Mouse (Mus musculus) embryonic facial prominence, embryonic 13.5 days (tissue): ENCODE data around the gene Gemin5. TPM values are rescaled to one million over a fixed set of nuclear protein-coding genes. Genes with fewer than 3 reads are reported as not detected.
"Not testable (repeated sequence)": the region's sequence is repeated elsewhere in the genome, so short reads cannot be mapped to it uniquely, and the experiment has no call there.

Experiments
- ATAC-seq: fragments of 200-750 bp; cut with Nextera tagmentation; 2 replicates; pipeline ENCODE4 v1.8.0; 2017; ENCODE audit warnings: low read depth; ENCODE audit not compliant: insufficient number of reproducible peaks, insufficient read depth, low FRiP score, low TSS enrichment
- H3K27ac ChIP-seq: fragments of 300-500 bp; sonication (generic); 2 replicates; pipeline ENCODE4 v1.5.1; 2015; ENCODE audit warnings: moderate library complexity, mild to moderate bottlenecking, inconsistent platforms
- H3K27me3 ChIP-seq: fragments of 300-500 bp; sonication (generic); 2 replicates; pipeline ENCODE4 v1.6.1; 2015; ENCODE audit warnings: mild to moderate bottlenecking, inconsistent platforms
- H3K36me3 ChIP-seq: fragments of 300-500 bp; sonication (generic); 2 replicates; pipeline ENCODE4 v1.6.1; 2015; ENCODE audit warnings: mild to moderate bottlenecking, inconsistent platforms
- H3K4me1 ChIP-seq: fragments of 300-500 bp; sonication (generic); 2 replicates; pipeline ENCODE4 v1.6.1; 2015; ENCODE audit warnings: inconsistent platforms
- H3K4me2 ChIP-seq: fragments of 300-500 bp; sonication (generic); 2 replicates; pipeline ENCODE4 v1.6.1; 2015; ENCODE audit warnings: moderate library complexity, mild to moderate bottlenecking, inconsistent platforms
- H3K4me3 ChIP-seq: fragments of 300-500 bp; sonication (generic); 2 replicates; pipeline ENCODE4 v1.5.1; 2015; ENCODE audit warnings: mild to moderate bottlenecking, inconsistent platforms
- H3K9ac ChIP-seq: fragments of 300-500 bp; sonication (generic); 2 replicates; pipeline ENCODE4 v1.6.1; 2015; ENCODE audit warnings: mild to moderate bottlenecking, inconsistent platforms
- H3K9me3 ChIP-seq: fragments of 300-500 bp; sonication (generic); 2 replicates; pipeline ENCODE4 v1.6.1; 2016; ENCODE audit warnings: inconsistent platforms
- WGBS: fragments of 180-500 bp; shearing (Covaris S2); methylation state at CpG from one replicate; pipeline ENCODE4 v1.1.7; 2015; ENCODE audit warnings: mixed read lengths; 5-methylcytosine and 5-hydroxymethylcytosine counted together
- polyA plus RNA-seq: library from polyadenylated mRNA; unstranded; fragments of >200 nt; fragmentation: Nextera tagmentation; extraction: Ambion mirVana; gene quantifications from 2 replicates; pipeline ENCODE4 v1.2.1, GENCODE M21; 2015

Gene Gemin5
- polyA plus RNA-seq, 1 experiment from 2014 or later, result 26.1 TPM

DNA sequence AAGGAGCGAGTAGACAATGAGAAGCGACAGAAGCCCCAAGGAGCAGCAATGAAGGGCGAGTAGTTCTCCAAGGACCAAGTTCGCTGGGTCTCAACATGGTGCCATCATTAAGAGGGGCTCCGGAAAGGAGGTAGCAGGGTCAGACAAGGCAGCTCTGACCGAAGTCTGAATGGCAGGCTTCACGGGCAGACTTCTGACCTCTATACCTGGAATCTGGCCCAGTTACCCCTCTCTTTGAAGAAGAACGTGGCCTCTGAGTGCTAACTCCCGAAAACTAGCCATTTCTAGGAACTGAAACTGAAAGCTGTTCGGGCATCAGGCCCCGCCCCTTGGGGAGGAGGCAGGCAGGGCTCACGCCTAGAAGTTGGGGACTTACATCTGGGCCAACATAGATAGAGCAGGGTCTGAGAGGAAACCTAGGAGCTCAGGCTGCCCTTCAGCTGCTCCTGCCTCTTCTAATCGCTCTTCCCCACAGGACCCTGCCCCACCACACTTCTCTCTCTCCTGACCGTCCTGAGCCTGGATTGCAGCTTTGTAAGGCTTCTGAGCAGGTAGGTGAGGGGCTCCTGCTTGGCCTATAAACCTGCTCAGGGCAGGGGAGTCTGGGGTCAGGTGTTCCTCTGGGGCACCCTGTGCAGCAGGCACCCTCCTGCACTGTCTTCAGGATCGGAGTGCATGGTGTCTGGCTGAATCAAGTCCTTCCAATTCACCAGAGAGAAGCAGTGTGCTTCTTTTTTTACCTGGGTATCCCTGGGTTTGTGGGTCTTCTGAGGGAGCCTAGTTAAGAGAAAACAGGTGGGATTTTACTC is 31.1 kb upstream of the Gemin5 start, which contains the start of the genes Igtp and Irgm2:
Gene Igtp (plus strand): TSS at position 328 of the 809 bp plus-strand sequence.
Gene Irgm2 (plus strand): TSS at position 390 of the 809 bp plus-strand sequence.
- H3K4me2 ChIP-seq, result peak within 1 kb of the TSS; percentile 72
- H3K9me3 ChIP-seq, H3K36me3 ChIP-seq, H3K27ac ChIP-seq, H3K27me3 ChIP-seq, H3K4me1 ChIP-seq: not testable (repeated sequence)
- peak; percentile 37; the same call in 1 of the 2 replicates for ATAC-seq
- H3K4me3 ChIP-seq, result peak within 1 kb of the TSS; percentile 58
- H3K9ac ChIP-seq, result peak within 1 kb of the TSS; percentile 75
- WGBS, result 7% methylated on average over 14 of the region's 15 CpGs

DNA sequence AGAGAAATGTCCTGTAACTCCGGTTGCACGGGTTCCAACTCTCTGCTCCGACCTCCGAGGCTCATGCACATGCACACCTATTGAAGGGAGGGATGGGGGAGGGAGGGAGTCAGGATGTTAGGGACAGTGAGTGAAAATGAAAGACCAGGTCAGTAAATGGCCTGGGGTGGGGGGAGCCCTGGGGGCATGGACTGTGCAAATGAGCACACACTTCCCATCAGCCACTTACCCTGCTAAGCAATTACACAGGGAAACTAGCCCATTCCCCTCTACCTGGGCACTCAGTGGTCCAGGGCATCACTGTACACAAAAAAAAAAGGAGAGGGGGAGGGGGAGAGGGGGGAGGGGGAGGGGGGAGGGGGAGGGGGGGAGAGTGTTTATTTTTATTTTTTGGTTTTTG is 30.3 kb upstream of the Gemin5 start:
- WGBS, result 88% methylated on average over 4 of the region's 4 CpGs
- Histone ChIP-seq H3K4me3 (peak overlapping the region; percentile 58), H3K9me3 (no peaks in the 10 kb centered on the region), H3K27me3 (no peaks in the 10 kb centered on the region), H3K9ac (peak overlapping the region; percentile 75; the same call in 1 of the 2 replicates), H3K4me2 (peak overlapping the region; percentile 72), H3K36me3 (no peaks in the 10 kb centered on the region), H3K27ac (no peak overlapping the region), H3K4me1 (no peaks in the 10 kb centered on the region)
- no peak for ATAC-seq

DNA sequence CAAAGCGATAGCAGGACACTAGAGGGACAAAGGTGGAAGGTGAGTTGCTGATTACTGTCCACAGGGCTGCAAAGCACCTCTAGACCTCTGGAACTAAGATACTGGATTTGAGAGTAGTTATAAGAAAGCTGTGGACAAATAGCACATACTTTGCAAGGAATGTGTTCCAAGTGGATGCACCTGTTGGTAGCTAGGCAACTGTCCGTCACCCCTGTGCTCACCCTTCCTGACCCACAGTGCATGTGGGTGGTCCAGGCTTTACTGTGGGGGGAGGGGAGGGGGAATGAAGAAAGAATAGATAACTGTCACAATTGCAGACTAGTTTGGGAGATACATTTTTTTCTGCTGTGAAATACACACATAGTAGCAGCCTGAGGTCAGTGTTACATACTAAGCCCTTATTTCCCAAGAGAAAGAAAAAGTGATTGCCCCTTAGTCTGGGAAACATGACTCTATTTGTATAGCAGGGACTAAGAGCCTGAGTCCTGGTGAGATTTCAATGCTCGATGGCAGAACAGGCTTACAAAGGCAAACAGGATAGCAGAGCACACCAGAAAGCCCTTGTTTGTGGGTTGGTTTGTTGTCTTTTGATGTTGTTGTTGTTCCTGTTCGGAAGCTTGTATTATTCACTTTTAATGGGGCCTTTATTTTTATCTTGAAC is 25.7 kb upstream of the Gemin5 start:
- H3K27me3 ChIP-seq, result no peaks in the 10 kb centered on the region
- no peaks in the 10 kb centered on the region for H3K36me3 ChIP-seq
- H3K4me2 ChIP-seq, result no peak overlapping the region
- H3K9ac ChIP-seq, result no peak overlapping the region
- no peak overlapping the region for H3K27ac ChIP-seq
- H3K4me3 ChIP-seq, result no peak overlapping the region
- WGBS, result 48% methylated on average over 4 of the region's 4 CpGs
- no peaks in the 10 kb centered on the region for H3K4me1 ChIP-seq
- no peaks in the 10 kb centered on the region for H3K9me3 ChIP-seq
- no peak for ATAC-seq

DNA sequence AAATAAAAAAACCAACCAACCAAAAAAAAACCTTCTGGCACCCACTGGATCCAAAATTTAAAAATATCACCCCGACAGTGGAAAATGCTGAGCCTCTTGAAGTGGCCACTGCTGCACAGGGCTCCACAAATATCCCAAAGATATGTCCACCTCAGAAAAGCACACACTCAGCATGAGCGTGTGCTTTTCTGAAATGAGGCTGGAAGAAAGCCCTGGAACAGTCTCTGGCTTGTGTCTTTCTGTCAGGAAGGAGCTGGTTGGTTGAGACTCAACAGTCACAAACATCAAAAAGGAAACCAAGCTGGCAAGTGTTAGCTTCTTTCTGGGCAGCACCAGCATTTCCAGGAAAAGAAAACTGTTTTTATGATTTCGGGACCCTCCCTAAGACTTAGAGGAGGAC is 25.0 kb upstream of the Gemin5 start:
- Histone ChIP-seq H3K9ac (no peak overlapping the region), H3K4me3 (no peak overlapping the region), H3K4me2 (no peak overlapping the region), H3K4me1 (no peaks in the 10 kb centered on the region), H3K27ac (no peak overlapping the region), H3K36me3 (no peaks in the 10 kb centered on the region), H3K9me3 (no peaks in the 10 kb centered on the region), H3K27me3 (no peaks in the 10 kb centered on the region)
- ATAC-seq, result no peak
- 76% methylated on average over 3 of the region's 3 CpGs for WGBS

DNA sequence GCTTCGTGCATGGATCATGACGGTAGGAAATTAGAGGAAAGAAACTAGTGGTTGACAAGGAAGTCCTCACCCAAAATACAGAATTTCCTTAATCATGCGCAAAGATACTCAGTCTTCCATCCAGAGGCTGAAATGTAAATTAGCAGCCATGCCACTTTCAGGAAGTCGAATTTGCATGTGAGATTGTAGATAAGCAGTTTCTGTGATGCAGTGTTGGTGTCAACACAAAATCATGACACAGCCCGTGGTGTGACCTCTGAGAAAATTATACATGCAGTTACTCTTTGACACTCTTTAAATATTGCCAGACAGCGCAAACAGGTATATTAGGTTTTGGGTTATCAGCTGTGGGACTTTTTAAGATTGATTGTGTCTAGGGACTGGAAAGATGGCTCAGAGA is 21.3 kb upstream of the Gemin5 start:
- H3K4me1 ChIP-seq, result no peaks in the 10 kb centered on the region
- ATAC-seq, result no peak
- 92% methylated on average over 6 of the region's 6 CpGs for WGBS

GRCm38 (mm10) chr11:58183579-58183978 is 15.2 kb upstream of the Gemin5 start:
- ATAC-seq, result no peak
- no peaks in the 10 kb centered on the region for H3K9me3 ChIP-seq
- H3K36me3 ChIP-seq, result peaks cover 10% of the 10 kb centered on the region
- no peaks in the 10 kb centered on the region for H3K27me3 ChIP-seq
- WGBS, result 91% methylated on average over 3 of the region's 3 CpGs
- no peak overlapping the region for H3K4me3 ChIP-seq
- H3K27ac ChIP-seq, result no peak overlapping the region
- H3K9ac ChIP-seq, result no peak overlapping the region
- no peaks in the 10 kb centered on the region for H3K4me1 ChIP-seq
- no peak overlapping the region for H3K4me2 ChIP-seq

More for the DNA sequence above, 21.3 kb upstream of the Gemin5 start:
- Histone ChIP-seq H3K27me3 (no peaks in the 10 kb centered on the region), H3K4me3 (no peak overlapping the region), H3K9me3 (no peaks in the 10 kb centered on the region), H3K9ac (no peak overlapping the region), H3K4me2 (no peak overlapping the region), H3K36me3 (no peaks in the 10 kb centered on the region), H3K27ac (no peak overlapping the region)

- H3K36me3 ChIP-seq, result peaks cover 38% of the 10 kb centered on the region
- no peaks in the 10 kb centered on the region for H3K27me3 ChIP-seq
- no peak overlapping the region for H3K27ac ChIP-seq
- no peaks in the 10 kb centered on the region for H3K9me3 ChIP-seq
- WGBS, result 85% methylated on average over 7 of the region's 7 CpGs
- no peaks in the 10 kb centered on the region for H3K4me1 ChIP-seq
- H3K9ac ChIP-seq, result no peak overlapping the region
- ATAC-seq, result no peak
- H3K4me2 ChIP-seq, result no peak overlapping the region
- H3K4me3 ChIP-seq, result no peak overlapping the region
These were observed 12.4 kb upstream of the Gemin5 start for GRCm38 (mm10) chr11:58180756-58181155.

- peaks cover 46% of the 10 kb centered on the region for H3K36me3 ChIP-seq
- H3K4me1 ChIP-seq, H3K27me3 ChIP-seq, H3K9ac ChIP-seq, H3K27ac ChIP-seq, H3K4me2 ChIP-seq, H3K4me3 ChIP-seq, H3K9me3 ChIP-seq, ATAC-seq: not testable (repeated sequence)
- WGBS, result 95% methylated on average over 6 of the region's 6 CpGs
These were observed 11.6 kb upstream of the Gemin5 start for GRCm38 (mm10) chr11:58179986-58180385.

DNA sequence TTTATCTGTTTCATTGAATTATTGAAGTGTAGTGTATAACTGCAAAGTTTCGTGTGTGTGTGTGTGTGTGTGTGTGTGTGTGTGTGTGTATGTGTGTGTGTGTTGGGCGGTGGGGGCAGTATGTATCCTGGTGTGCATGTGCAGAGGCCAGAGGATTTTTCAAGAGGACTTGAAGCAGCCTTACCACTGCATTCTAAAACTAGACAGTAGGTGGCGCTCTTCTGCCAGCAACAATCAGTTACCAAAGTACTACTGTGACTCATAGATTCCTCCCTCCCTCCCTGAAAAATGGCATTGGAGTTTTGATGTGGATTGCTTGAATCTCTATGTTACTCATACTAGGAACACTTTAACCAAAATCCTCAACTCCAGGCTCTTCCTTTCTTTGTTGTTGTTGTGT is 11.2 kb upstream of the Gemin5 start:
- Histone ChIP-seq H3K9ac (no peak overlapping the region), H3K4me3 (no peak overlapping the region), H3K27me3 (no peaks in the 10 kb centered on the region), H3K4me2 (no peak overlapping the region), H3K36me3 (peaks cover 49% of the 10 kb centered on the region), H3K9me3 (no peaks in the 10 kb centered on the region), H3K4me1 (no peaks in the 10 kb centered on the region), H3K27ac (no peak overlapping the region)
- no peak for ATAC-seq
- 29% methylated on average over 3 of the region's 3 CpGs for WGBS

- peak within 1 kb of the TSS; percentile 68 for H3K4me3 ChIP-seq
- ATAC-seq, result 0 out of 2 replicates have a peak, but pooled peaks have one; percentile 27
- peak within 1 kb of the TSS; percentile 53; the same call in 1 of the 2 replicates for H3K27ac ChIP-seq
- no peaks in the 10 kb centered on the region for H3K9me3 ChIP-seq
- WGBS, result under 1% methylated on average over 34 of the region's 34 CpGs
- H3K4me2 ChIP-seq, result peak within 1 kb of the TSS; percentile 84
- H3K27me3 ChIP-seq, result no peaks in the 10 kb centered on the region
- H3K36me3 ChIP-seq, result peaks cover 35% of the 10 kb centered on the region
- H3K9ac ChIP-seq, result peak within 1 kb of the TSS; percentile 88
- H3K4me1 ChIP-seq, result peaks cover 18% of the 10 kb centered on the region
These were observed 3.2 kb upstream of the Gemin5 start, which contains the start of gene Mrpl22 for GRCm38 (mm10) chr11:58171459-58172091. Mrpl22 (plus strand) TSS chr11:58171661.

- H3K4me3 ChIP-seq, result no peak overlapping the region
- ATAC-seq, result no peak
- no peak overlapping the region for H3K4me2 ChIP-seq
- peaks cover 35% of the 10 kb centered on the region for H3K36me3 ChIP-seq
- H3K9me3 ChIP-seq, result no peaks in the 10 kb centered on the region
- WGBS, result 73% methylated on average over 4 of the region's 4 CpGs
- H3K27me3 ChIP-seq, result no peaks in the 10 kb centered on the region
- H3K9ac ChIP-seq, result no peak overlapping the region
- peaks cover 18% of the 10 kb centered on the region for H3K4me1 ChIP-seq
- no peak overlapping the region for H3K27ac ChIP-seq
These were observed 1.3 kb upstream of the Gemin5 start for GRCm38 (mm10) chr11:58169666-58170065.
